Mouse (Mus musculus) liver, embryonic 14.5 days (tissue): ENCODE results near the gene Cep44.

Experiments
- CTCF ChIP-seq: IDR thresholded peaks from 2 replicates; pipeline ENCODE4 v1.5.1; 2016; ENCODE audit warnings: antibody characterized with exemption, low read depth, control low read depth
- EP300 ChIP-seq: IDR thresholded peaks from 2 replicates; pipeline ENCODE4 v1.6.1; 2016; ENCODE audit warnings: antibody characterized with exemption, low read depth

DNA sequence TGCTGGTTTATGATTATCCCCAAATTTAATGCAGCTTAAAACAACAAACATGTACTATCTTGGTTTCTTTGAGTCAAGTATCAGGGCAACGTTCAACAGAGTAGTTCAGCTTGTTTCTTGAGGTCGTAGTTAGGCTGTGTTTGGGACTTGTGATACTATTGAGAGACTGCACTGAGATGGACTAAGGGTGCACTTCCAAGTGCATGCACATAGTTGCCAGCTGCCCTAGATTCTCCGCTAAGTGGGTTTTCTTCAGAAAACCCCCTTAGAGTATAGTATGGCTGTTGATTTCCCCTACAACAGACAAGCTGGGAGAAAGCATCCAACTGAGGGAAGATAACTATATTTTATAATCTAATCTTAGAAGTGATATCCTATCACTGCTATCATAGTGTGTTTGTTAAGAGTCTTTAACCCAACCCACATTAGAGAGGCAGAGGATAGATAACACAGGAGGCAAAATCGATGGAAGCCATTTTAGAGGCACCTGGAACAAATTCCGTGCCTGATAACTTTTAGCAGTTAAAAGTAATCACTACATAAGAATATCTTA is 1.8 kb upstream of the Cep44 start:
- TF ChIP-seq CTCF (no peak), EP300 (no peak)
